Mouse (Mus musculus) heart, embryonic 10.5 days (tissue): Measurements from ENCODE around the gene Vmn1r75. TPM values are rescaled to one million over a fixed set of nuclear protein-coding genes. Genes with fewer than 3 reads are reported as not detected.

Experiments
- DNase-seq: peaks from one replicate; pipeline ENCODE4 v3.0.0-alpha.2; 2017; ENCODE audit warnings: low spot score
- H3K27ac ChIP-seq: fragments of 300-500 bp; sonication (generic); 2 replicates; pipeline ENCODE4 v1.5.1; 2016; ENCODE audit warnings: mild to moderate bottlenecking
- H3K27me3 ChIP-seq: fragments of 300-500 bp; sonication (generic); 2 replicates; pipeline ENCODE4 v1.6.1; 2016; ENCODE audit warnings: mild to moderate bottlenecking; ENCODE audit not compliant: poor library complexity, insufficient read depth, severe bottlenecking
- H3K36me3 ChIP-seq: fragments of 300-500 bp; sonication (generic); 2 replicates; pipeline ENCODE4 v1.6.1; 2016; ENCODE audit warnings: mild to moderate bottlenecking, moderate library complexity
- H3K4me1 ChIP-seq: fragments of 300-500 bp; sonication (generic); 2 replicates; pipeline ENCODE4 v1.6.1; 2016; ENCODE audit warnings: mild to moderate bottlenecking
- H3K4me3 ChIP-seq: fragments of 300-500 bp; sonication (generic); 2 replicates; pipeline ENCODE4 v1.5.1; 2016; ENCODE audit warnings: mild to moderate bottlenecking, moderate library complexity
- H3K9me3 ChIP-seq: fragments of 300-500 bp; sonication (generic); 2 replicates; pipeline ENCODE4 v1.6.1; 2016; ENCODE audit warnings: mild to moderate bottlenecking, moderate library complexity
- WGBS: fragments of 180-500 bp; shearing (Covaris S2); methylation state at CpG from one replicate; pipeline ENCODE4 v1.1.7; 2016; 5-methylcytosine and 5-hydroxymethylcytosine counted together
- polyA plus RNA-seq: library from polyadenylated mRNA; unstranded; fragments of >200 nt; fragmentation: Nextera tagmentation; extraction: Ambion mirVana; gene quantifications from 2 replicates; pipeline ENCODE4 v1.2.1, GENCODE M21; 2016

The Vmn1r75 gene
- polyA plus RNA-seq: not detected in 2 replicates

- Histone ChIP-seq H3K27me3 (no peaks in the 10 kb centered on the region), H3K4me1 (no peaks in the 10 kb centered on the region), H3K36me3 (no peaks in the 10 kb centered on the region), H3K4me3 (no peak within 1 kb of the TSS), H3K9me3 (0 out of 2 replicates have a peak, but pooled peaks cover 8% of the 10 kb centered on the region), H3K27ac (no peak within 1 kb of the TSS)
- DNase-seq: no peak
These were observed at the start of gene Vmn1r75 for GRCm38 (mm10) chr7:11874330-11874729. Gene Vmn1r75, plus strand, starts transcription at chr7:11874630.

- Histone ChIP-seq H3K9me3 (peaks cover 10% of the 10 kb centered on the region), H3K4me3 (no peak within 1 kb of the TSS), H3K27me3 (no peaks in the 10 kb centered on the region), H3K36me3 (no peaks in the 10 kb centered on the region), H3K27ac (no peak within 1 kb of the TSS), H3K4me1 (no peaks in the 10 kb centered on the region)
- no peak for DNase-seq
- WGBS: 75% methylated on average over 2 of the region's 2 CpGs
These were observed 40.8 kb upstream of the Vmn1r75 start, which contains the start of gene Vmn1r74 for GRCm38 (mm10) chr7:11833680-11834079. Gene Vmn1r74, plus strand, starts transcription at chr7:11833980.

Other genes with a start within 250 kb of the Vmn1r75 start
- gene Vmn1r72, start 194.5 kb upstream of the Vmn1r75 start, polyA plus RNA-seq: not detected in 2 replicates
- not detected in 2 replicates for gene Vmn1r73, start 144.4 kb upstream of the Vmn1r75 start, polyA plus RNA-seq
- gene Vmn1r74, start 40.6 kb upstream of the Vmn1r75 start, polyA plus RNA-seq: not detected in 2 replicates
- not detected in 2 replicates for gene Vmn1r76, start 63.6 kb downstream of the Vmn1r75 start, polyA plus RNA-seq
- not detected in 2 replicates for gene Vmn1r77, start 162.1 kb downstream of the Vmn1r75 start, polyA plus RNA-seq